In genomic region chr10:105200678-105201077, GRCm38 (mm10) we compare ENCODE assay signal across 12 mouse cellular contexts.
"Had no signal": no experiment of that assay in that cellular context is flagged by ENCODE, and none has a peak within 500 bp of the region (broad histone marks: within the 10 kb centered on the region; RNA-seq: fewer than 3 reads in every experiment).

No protein-coding gene starts in this region.

- H3K4me3 ChIP-seq: limb, embryonic 15.5 days; liver, embryonic 12.5 days; megakaryocyte, embryonic 14.5 days had no signal

- DNase-seq: kidney, adult 8-10 months; kidney, postnatal 25 days; lung, embryonic 14.5 days; lung, postnatal 14 days; thymus, adult 2 months; thymus, postnatal 25 days had no signal

- H3K9ac ChIP-seq: limb, embryonic 15.5 days; liver, embryonic 12.5 days; lung, embryonic 14.5 days had no signal

- H3K9me3 ChIP-seq: limb, embryonic 15.5 days; liver, embryonic 12.5 days; megakaryocyte, embryonic 14.5 days had no signal

- ATAC-seq: inflammation-experienced regulatory T-cells, adult 6 months; intestine, postnatal 0 days; liver, embryonic 12.5 days had no signal

- H3K27me3 ChIP-seq: limb, embryonic 15.5 days; liver, embryonic 12.5 days; megakaryocyte, embryonic 14.5 days had no signal

- H3K36me3 ChIP-seq: limb, embryonic 15.5 days; liver, embryonic 12.5 days had no signal

- H3K27ac ChIP-seq: limb, embryonic 15.5 days; liver, embryonic 12.5 days; macrophage had no signal

- H3K4me2 ChIP-seq: limb, embryonic 15.5 days; liver, embryonic 12.5 days; lung, embryonic 14.5 days had no signal

- H3K4me1 ChIP-seq: limb, embryonic 15.5 days; liver, embryonic 12.5 days; megakaryocyte, embryonic 14.5 days had no signal
